Mouse (Mus musculus) adrenal gland, adult 8-10 months (tissue): Measurements from ENCODE around the gene Cuta. TPM values are rescaled to one million over a fixed set of nuclear protein-coding genes. Genes with fewer than 3 reads are reported as not detected.

ENCODE experiments used
- DNase-seq: peaks from one replicate; pipeline ENCODE4 v3.0.0; 2022
- total RNA-seq, 4 experiments: library from RNA; stranded (reverse); gene quantifications; 2 replicates each; pipeline ENCODE4 v1.2.4; 2022

The Cuta gene
- total RNA-seq, 4 experiments from 2014 or later, result 151 to 162 (median 155) TPM

GRCm38 (mm10) chr17:26953726-26954125 is 14.4 kb upstream of the Cuta start:
- no peak for DNase-seq

GRCm38 (mm10) chr17:26953201-26953600 is 13.8 kb upstream of the Cuta start:
- DNase-seq, result no peak

- DNase-seq, result no peak
Observed at GRCm38 (mm10) chr17:26951952-26952877, 12.8 kb upstream of the Cuta start.

GRCm38 (mm10) chr17:26951406-26951805 is 12.0 kb upstream of the Cuta start:
- DNase-seq, result no peak

GRCm38 (mm10) chr17:26950560-26951288 is 11.4 kb upstream of the Cuta start:
- DNase-seq, result no peak

- no peak for DNase-seq
Observed at GRCm38 (mm10) chr17:26949866-26950265, 10.5 kb upstream of the Cuta start.

- no peak for DNase-seq
Observed at GRCm38 (mm10) chr17:26949051-26949577, 9.7 kb upstream of the Cuta start.

GRCm38 (mm10) chr17:26948316-26949050 is 9.1 kb upstream of the Cuta start:
- no peak for DNase-seq

- DNase-seq, result no peak
Observed at GRCm38 (mm10) chr17:26947231-26948100, 8.1 kb upstream of the Cuta start.

GRCm38 (mm10) chr17:26946567-26946966 is 7.2 kb upstream of the Cuta start:
- DNase-seq, result peak; percentile 80

GRCm38 (mm10) chr17:26945824-26946495 is 6.6 kb upstream of the Cuta start:
- no peak for DNase-seq

- no peak for DNase-seq
Observed at GRCm38 (mm10) chr17:26941841-26942570, 2.6 kb upstream of the Cuta start.

- no peak for DNase-seq
Observed at GRCm38 (mm10) chr17:26941031-26941789, 1.8 kb upstream of the Cuta start, which contains the start of gene Syngap1. Gene Syngap1, plus strand, starts transcription at chr17:26941253.

GRCm38 (mm10) chr17:26939973-26940300 is 568 bp upstream of the Cuta start:
- DNase-seq, result no peak

GRCm38 (mm10) chr17:26938731-26939130 is 638 bp downstream of the Cuta start:
- no peak for DNase-seq

GRCm38 (mm10) chr17:26937883-26938695 is 1.3 kb downstream of the Cuta start:
- no peak for DNase-seq

GRCm38 (mm10) chr17:26936921-26937695 is 2.3 kb downstream of the Cuta start:
- DNase-seq, result no peak

GRCm38 (mm10) chr17:26936453-26936852 is 2.9 kb downstream of the Cuta start:
- DNase-seq, result no peak
